Mouse (Mus musculus): ENCODE measurements around the gene Ltbp1.
A peak's percentile ranks its signal among the peaks of the same experiment; 100 is the strongest.

Gene Ltbp1

GRCm38 (mm10) chr17:75069232-75069631, 63.9 kb downstream of the Ltbp1 start:
- no peak for DNase-seq

DNA sequence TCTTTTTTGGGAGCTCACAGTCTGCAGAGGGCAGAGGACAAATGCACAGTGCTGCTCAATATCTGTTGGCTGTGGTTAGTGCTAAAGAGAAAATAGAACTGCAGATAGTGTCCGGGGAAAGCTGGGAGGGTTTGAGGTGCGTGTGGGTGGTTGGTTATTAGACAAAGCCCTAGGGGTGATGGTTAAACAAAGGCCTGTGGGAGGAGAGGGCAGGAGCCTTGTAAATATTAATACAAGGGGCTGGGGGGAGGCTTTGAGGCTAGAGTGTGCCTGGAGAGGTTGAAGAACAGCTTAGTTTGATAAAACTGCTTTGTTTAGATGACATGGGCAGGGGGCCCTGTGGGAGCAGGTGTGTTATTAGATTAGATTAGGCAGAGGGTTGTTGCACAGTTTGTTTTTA, 65.8 kb downstream of the Ltbp1 start:
- no peak for DNase-seq

- no peak for DNase-seq
These were observed 66.4 kb downstream of the Ltbp1 start for GRCm38 (mm10) chr17:75071749-75072148.

- DNase-seq, result peak; percentile 55
These were observed 68.5 kb downstream of the Ltbp1 start for GRCm38 (mm10) chr17:75073887-75074286.

DNA sequence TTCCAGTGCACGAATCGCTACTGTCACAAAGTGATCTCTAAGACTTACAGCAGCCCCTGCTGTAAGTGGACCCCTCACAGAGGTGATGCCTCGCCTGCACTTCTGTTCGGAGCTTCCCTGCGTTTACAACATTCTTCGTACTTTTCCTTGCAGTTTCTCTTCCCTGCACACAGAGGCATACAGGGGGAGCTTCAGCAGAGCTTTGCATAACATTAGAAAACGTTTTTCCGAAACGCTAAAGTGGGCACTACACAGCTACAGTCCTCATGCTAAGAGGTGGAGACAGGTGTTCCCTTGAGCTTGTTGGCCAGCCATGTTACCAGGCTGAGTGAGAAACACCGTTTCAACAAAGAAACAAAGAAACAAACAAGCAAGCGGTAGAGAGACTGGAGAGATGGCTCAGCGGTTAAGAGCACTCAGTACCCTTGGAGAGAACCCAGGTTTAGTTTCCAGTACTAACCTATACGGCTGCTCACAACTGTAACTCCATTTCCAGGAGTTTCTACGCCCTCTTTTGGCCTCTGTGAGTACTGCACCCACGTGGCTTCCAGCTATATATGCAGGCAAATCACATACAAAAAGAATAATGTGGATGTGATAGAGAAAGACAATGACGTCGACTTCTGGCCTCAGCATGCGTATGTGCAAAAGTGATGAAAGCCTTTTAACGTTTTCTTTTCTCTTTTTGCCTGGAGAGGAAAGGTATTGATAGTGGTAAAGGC, 69.8 kb downstream of the Ltbp1 start:
- no peak for DNase-seq

- DNase-seq, result no peak
These were observed 76.0 kb downstream of the Ltbp1 start for GRCm38 (mm10) chr17:75081401-75081800.

DNA sequence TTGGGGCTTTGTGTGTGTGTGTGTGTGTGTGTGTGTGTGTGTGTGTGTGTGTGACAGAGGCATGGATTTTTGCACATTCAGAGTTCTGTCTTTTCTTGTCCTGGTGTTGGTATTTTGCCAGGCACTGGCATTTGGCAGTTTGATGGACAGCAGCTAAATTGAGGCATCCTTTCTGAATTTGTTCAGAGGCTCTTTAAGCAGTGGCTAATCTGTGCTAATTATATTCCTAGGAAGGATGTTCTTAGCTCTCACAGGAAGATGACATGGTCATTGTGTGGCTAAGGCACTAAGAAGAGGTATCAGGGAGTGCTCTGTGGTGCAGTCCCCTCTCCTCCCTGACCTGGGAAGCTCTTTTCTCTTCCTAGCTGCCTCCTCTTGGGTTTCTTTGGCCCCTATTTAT, 77.1 kb downstream of the Ltbp1 start:
- no peak for DNase-seq

DNA sequence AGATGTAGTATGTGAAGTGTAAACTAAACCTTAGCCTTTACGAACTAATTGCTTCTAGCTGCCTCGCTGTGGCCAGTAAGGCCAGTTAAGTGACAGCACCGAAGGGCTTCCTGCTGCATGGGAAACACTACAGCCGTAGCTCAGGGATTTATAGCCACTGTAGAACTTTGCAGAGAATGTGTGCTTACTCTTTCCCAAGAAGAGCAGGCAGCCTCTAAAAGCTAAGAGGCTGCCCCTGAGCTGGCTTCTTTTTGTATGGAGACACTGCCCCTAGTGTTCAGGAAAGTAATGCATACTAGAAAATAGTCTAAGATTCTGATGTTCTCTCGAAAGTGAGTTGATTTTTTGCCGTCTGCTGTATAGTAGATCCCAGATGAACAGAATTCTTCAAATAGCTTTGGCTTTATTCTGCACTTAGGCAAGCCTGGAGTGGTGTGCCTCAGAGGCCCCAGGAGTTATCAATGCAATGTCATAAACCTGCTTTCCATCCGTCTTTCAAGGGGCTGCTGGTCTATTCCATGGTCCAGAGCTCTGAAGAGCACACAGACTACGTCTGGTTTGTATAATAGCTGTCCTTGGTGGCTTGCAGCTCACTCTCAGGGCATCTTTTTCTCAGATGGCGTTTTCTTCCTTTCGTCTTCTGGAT, 82.1 kb downstream of the Ltbp1 start:
- peak; percentile 57 for DNase-seq

DNA sequence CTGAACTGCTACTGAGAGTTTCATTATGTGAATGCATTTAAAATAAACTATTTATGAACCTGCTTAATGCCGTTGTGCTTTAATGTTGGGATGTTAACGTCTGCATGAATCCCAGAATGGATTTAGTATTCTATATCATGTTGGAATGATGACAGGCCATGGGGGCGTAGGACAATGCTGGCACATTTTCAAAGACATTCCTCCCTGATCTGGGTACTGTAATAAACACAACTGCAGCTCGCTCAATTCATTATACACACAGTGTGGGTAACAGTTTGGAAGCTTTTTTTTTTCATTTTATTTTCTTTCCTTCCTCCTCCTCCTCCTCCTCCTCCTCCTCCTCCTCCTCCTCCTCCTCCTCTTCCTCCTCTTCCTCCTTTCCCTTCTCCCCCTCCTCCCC, 82.9 kb downstream of the Ltbp1 start:
- no peak for DNase-seq

DNA sequence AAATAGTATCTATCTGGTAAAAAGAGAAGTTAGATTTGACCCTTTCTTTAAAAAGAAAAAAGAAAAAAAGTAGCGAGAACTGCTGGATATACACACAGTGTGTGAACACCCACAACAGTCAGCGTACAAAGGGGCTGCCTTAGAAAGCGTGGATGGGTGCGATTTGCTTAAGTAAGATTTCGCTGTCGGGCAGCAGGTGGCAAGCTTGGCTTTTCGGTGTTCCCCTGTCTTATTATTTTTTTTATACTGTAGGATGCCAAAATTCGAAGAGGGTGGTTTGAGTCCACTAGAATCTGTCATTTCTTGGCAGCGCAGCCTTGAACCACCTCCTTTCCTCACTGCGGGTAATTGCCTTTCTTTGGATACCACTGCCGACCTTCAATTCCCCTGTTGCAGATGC, 83.4 kb downstream of the Ltbp1 start:
- DNase-seq, result no peak

DNA sequence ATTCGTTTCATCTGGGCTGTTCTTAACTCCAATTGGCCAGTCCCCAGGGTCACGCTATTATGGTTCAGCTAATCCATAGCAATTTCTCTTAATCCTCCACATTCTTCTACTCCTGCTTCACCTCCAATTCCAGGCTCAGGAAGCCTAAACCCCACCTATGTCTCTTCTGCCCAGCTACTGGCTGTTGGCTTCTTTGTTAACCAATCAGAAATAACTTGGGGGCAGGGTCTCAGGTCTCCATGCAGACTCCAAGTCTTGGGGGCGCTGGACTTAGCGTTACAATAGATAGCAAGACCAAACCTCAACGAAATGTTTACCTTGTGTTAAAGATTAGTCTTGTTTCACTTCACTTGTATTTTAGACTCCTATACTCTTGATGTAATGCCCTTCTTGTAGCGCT, 85.2 kb downstream of the Ltbp1 start:
- no peak for DNase-seq

DNA sequence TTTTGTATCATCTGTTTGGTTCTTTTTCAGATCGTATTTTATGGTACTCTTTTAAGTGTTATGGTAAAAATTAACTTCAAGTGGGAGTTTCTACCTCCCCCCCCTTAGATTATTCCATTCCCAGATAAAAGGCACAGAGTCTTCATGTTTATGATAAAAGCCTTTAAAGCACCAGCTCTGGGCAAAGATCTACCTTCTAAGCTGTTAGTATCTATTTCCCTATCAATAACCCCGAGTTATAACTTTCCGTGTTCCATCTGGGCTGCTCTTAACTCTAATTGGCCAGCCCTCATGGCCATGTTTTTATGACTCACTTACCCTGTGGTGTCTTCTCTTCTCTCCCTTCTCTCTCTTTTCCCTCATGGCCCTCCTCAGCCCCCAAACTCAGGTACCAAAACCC, 88.2 kb downstream of the Ltbp1 start:
- DNase-seq, result no peak

- DNase-seq, result no peak
These were observed 89.2 kb downstream of the Ltbp1 start for GRCm38 (mm10) chr17:75094591-75094990.

DNA sequence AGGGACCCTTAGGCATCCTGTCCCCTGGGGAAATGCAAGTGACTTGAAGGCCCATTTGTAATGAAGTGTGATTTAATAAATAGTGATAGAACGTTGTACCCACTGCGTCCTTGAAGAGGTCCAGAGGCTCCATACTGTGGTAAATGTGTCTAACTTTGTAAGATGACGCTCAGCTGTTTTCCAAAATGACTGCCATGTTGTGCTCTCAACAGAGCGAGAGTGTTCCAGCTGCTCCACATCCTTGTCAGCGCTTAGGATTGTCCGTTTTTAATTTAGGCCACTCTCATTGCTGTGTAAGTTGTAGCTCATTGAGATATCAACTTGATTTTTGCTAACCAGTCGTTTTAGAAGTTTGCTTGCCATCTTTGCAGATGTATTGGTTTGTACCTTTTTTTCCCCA, 91.4 kb downstream of the Ltbp1 start:
- DNase-seq, result no peak

- DNase-seq, result no peak
These were observed 92.0 kb downstream of the Ltbp1 start for GRCm38 (mm10) chr17:75097367-75097766.

- DNase-seq, result peak; percentile 40
These were observed 95.8 kb downstream of the Ltbp1 start for GRCm38 (mm10) chr17:75101215-75101614.

DNA sequence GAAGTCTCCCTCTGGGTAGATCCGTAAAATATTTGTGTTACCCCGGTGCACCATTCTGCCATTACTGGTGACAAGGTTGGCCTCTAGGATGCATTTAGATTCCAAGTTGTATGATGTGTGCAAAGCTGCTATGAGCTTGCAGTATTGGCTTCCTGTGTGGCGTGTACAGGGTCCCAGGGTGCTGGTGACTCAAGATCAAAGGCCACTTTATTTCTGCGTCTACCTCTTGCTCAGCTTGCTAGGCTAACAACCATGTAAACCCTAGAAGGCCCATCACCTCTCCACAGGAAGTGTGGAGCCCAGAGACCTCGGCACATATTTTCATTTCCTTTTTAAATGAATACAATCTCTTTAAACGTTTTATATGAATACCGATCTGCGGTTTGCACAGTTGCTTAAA, 96.6 kb downstream of the Ltbp1 start:
- DNase-seq, result no peak

GRCm38 (mm10) chr17:75107412-75107811, 102.0 kb downstream of the Ltbp1 start:
- DNase-seq, result no peak

- DNase-seq, result no peak
These were observed 102.5 kb downstream of the Ltbp1 start for GRCm38 (mm10) chr17:75107879-75108278.

DNA sequence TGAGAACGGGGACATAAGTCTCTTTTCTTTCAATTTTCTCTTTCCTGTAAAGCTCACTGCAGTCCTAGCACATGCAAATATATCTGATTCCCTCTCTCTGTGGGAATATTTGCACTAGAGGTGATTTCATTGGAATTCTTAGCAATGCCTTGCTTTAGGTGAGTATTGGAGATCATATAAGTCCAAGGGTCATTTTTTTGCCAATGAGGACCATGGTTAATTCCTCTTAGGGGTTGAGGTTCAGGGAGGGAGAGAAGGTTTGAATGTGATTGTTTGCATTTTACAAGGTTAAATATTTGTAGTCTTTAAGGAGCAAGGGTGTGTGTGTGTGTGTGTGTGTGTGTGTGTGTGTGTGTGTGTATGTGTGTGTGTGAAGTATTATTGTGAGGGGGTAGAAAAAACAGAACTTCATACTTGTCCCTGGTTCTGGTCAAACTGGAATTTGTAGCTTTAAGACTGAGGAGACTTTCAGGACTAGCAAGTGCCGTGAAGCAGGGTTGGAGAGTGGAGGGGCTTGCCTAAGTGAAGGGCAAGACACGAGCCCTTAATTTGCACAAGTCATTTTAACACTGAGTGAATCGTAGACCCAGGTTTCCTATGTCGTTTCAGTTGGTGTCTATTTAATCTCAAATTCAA, 103.8 kb downstream of the Ltbp1 start:
- no peak for DNase-seq

DNA sequence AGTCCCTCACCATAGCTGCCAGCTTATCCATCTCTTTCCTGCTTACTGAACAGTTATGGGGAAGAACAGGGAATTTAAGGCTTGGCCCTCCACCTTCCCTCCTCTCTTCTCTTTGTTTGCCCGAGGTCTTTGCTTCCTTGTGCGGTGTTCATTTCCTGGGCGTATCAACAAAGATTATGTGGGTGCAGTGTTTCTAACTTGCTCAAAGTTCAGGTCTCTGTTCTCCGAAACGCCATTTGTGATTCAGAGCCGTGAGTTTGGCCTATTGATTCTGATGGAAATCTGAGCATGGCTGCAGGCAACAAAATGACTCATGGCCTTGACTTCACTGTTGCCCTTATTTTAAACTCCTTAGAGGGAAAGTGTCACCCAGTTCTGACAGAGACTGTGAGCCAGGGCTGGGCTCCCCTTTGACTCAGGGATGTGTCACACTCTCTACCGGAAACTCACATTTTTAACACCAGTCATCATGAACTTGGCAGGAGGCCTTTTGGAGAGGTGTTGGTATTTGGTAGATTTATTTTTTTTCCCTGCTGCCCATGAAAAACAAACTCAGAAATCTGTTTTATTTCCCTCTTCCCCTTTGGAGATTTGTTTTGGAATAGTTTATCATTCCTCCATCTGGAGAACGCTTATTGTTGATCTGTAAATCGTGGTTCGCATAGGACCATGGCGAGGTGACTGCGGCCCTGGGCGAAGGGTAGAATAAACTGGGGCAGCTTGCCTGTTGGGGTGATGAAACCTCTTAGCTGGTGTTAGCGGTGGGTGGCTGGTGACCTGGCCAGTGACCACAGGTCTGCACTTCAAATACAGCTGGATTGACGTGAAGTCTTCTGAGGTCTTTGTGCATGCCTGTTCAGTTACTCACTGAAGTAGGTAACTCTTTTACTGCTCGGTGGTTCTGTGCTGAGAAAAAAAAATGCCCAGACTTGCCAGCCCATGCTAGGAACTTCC, 105.2 kb downstream of the Ltbp1 start:
- DNase-seq, result peak; percentile 41

- no peak for DNase-seq
These were observed 110.2 kb downstream of the Ltbp1 start for GRCm38 (mm10) chr17:75115594-75115993.

DNA sequence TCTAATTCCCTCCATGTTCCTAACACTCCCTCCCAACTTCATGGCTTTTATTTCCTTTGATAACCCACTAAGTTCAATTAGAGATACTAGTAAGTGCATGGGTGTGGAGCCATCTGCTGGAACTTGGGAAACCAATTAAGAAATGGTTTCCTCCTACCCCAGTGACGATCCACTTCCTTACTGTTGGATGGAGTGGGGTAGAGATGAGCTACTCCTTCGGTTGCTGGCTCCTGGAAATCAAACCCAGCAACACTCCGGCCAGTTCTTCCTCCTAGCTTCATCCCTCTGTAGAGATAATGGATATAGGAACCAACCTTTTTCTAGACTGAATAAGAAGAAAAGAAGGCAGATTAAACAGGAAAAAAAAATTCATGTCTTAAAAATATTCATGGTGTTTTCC, 113.5 kb downstream of the Ltbp1 start:
- no peak for DNase-seq
